Mouse (Mus musculus) cerebellum, adult 2 months (tissue): ENCODE data around the gene Acsf2.

Experiments used
- CTCF ChIP-seq: fragments of 200-500 bp; IDR thresholded peaks from 2 replicates; pipeline ENCODE4 v1.5.1; 2011; ENCODE audit warnings: low read depth, mild to moderate bottlenecking, control low read depth, low read length, moderate library complexity, borderline replicate concordance; ENCODE audit not compliant: insufficient read depth
- POLR2A ChIP-seq: fragments of 200-500 bp; IDR thresholded peaks from 2 replicates; pipeline ENCODE4 v1.6.1; 2011; ENCODE audit warnings: low read length, control low read depth, borderline replicate concordance; ENCODE audit not compliant: insufficient read depth

DNA sequence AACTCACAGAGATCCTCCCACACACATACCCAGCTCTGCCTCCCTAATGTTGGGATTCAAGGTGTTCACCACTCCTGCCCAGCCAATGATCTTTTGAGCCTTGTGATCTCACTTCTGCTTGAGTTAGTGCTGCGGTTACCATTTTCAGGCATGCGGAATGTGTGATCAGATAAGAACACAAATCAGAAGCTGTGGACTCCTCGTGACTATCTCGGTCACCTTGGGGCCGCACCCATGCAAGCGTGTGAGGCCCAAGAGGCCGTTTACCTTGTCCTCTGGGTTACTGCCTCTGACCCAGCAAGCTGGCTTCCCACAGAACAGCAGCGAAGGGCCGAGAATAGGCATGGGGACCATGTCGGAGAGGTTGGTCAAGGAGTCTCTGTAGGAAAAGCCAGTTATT lies 92.7 kb downstream of the Acsf2 start:
- TF ChIP-seq CTCF, result no peak
- TF ChIP-seq POLR2A, result no peak
